Mouse (Mus musculus) midbrain, postnatal 0 days (tissue): ENCODE results near the gene Gm21981. TPM values are rescaled to one million over a fixed set of nuclear protein-coding genes. Genes with fewer than 3 reads are reported as not detected.

ENCODE experiments used
- ATAC-seq: fragments of 200-750 bp; cut with Nextera tagmentation; 2 replicates; pipeline ENCODE4 v1.8.0; 2017; ENCODE audit warnings: moderate number of reproducible peaks, mild to moderate bottlenecking, moderate TSS enrichment, moderate library complexity; ENCODE audit not compliant: low FRiP score
- DNase-seq: peaks from one replicate; pipeline ENCODE4 v3.0.0-alpha.2; 2015; ENCODE audit warnings: low spot score
- H3K27ac ChIP-seq: fragments of 300-500 bp; sonication (generic); 2 replicates; pipeline ENCODE4 v1.5.1; 2014; ENCODE audit warnings: low read depth, mild to moderate bottlenecking, low read length, mixed read lengths
- H3K27me3 ChIP-seq: fragments of 300-500 bp; sonication (generic); 2 replicates; pipeline ENCODE4 v1.6.1; 2014; ENCODE audit warnings: low read length, control low read depth, mixed read lengths; ENCODE audit not compliant: insufficient read depth
- H3K36me3 ChIP-seq: fragments of 300-500 bp; sonication (generic); 2 replicates; pipeline ENCODE4 v1.6.1; 2014; ENCODE audit warnings: low read length, control low read depth, mixed read lengths; ENCODE audit not compliant: insufficient read depth
- H3K4me1 ChIP-seq: fragments of 300-500 bp; sonication (generic); 2 replicates; pipeline ENCODE4 v1.6.1; 2014; ENCODE audit warnings: mild to moderate bottlenecking, control low read depth, antibody characterized with exemption, low read length, mixed read lengths; ENCODE audit not compliant: insufficient read depth
- H3K4me2 ChIP-seq: fragments of 300-500 bp; sonication (generic); 2 replicates; pipeline ENCODE4 v1.6.1; 2014; ENCODE audit warnings: low read depth, mild to moderate bottlenecking, low read length, mixed read lengths; ENCODE audit not compliant: poor library complexity, severe bottlenecking
- H3K4me3 ChIP-seq: fragments of 300-500 bp; sonication (generic); 2 replicates; pipeline ENCODE4 v1.5.1; 2014; ENCODE audit warnings: low read depth, mild to moderate bottlenecking, low read length, moderate library complexity
- H3K9ac ChIP-seq: fragments of 300-500 bp; sonication (generic); replicated peaks from 2 replicates; pipeline ENCODE4 v1.6.1; 2014; ENCODE audit warnings: mild to moderate bottlenecking, low read length, moderate library complexity, mixed read lengths; ENCODE audit not compliant: poor library complexity, severe bottlenecking
- H3K9me3 ChIP-seq: fragments of 300-500 bp; sonication (generic); 2 replicates; pipeline ENCODE4 v1.6.1; 2016; ENCODE audit warnings: low read length, control low read depth
- CTCF ChIP-seq: IDR thresholded peaks from 2 replicates; pipeline ENCODE4 v1.5.1; 2016; ENCODE audit warnings: antibody characterized with exemption, mild to moderate bottlenecking
- WGBS: fragments of 180-500 bp; shearing (Covaris S2); extraction: QIAGEN DNeasy Blood & Tissue Kit; methylation state at CpG from one replicate; pipeline ENCODE4 v1.1.7; 2014; 5-methylcytosine and 5-hydroxymethylcytosine counted together
- polyA plus RNA-seq: library from polyadenylated mRNA; unstranded; fragments of >200 nt; fragmentation: Nextera tagmentation; extraction: Ambion mirVana; gene quantifications from 2 replicates; pipeline ENCODE4 v1.2.1, GENCODE M21; 2015
- total RNA-seq: library from RNA; depleted of rRNA; stranded (reverse); fragments of >200 nt; gene quantifications from 2 replicates; pipeline ENCODE4 v1.2.3, GENCODE M21; 2014; rRNA removed

Gene Gm21981
- total and polyA plus RNA-seq, 2 experiments from 2014 or later = 0.56 to 5.8 TPM

GRCm38 (mm10) chr17:47651953-47652352 is 42.3 kb downstream of the Gm21981 start:
- H3K9me3 ChIP-seq = no peaks in the 10 kb centered on the region
- no peak for TF ChIP-seq CTCF
- DNase-seq (no peak), ATAC-seq (no peak)
- no peak overlapping the region for H3K4me2 ChIP-seq
- no peak overlapping the region for H3K9ac ChIP-seq
- WGBS = 80% methylated on average over 2 of the region's 2 CpGs
- peaks cover 11% of the 10 kb centered on the region for H3K36me3 ChIP-seq
- no peaks in the 10 kb centered on the region for H3K27me3 ChIP-seq
- H3K27ac ChIP-seq = no peak overlapping the region
- H3K4me3 ChIP-seq = no peak overlapping the region
- H3K4me1 ChIP-seq = no peaks in the 10 kb centered on the region

- H3K4me1 ChIP-seq = no peaks in the 10 kb centered on the region
- H3K36me3 ChIP-seq = peaks cover 4% of the 10 kb centered on the region
- H3K4me2 ChIP-seq = no peak overlapping the region
- DNase-seq = no peak
- no peaks in the 10 kb centered on the region for H3K9me3 ChIP-seq
- no peak overlapping the region for H3K4me3 ChIP-seq
- no peak overlapping the region for H3K9ac ChIP-seq
- no peaks in the 10 kb centered on the region for H3K27me3 ChIP-seq
- 44% methylated on average over 4 of the region's 4 CpGs for WGBS
- no peak for ATAC-seq
- H3K27ac ChIP-seq = no peak overlapping the region
- no peak for TF ChIP-seq CTCF
Measured at GRCm38 (mm10) chr17:47648966-47649365, 45.3 kb downstream of the Gm21981 start.

- Histone ChIP-seq H3K27me3 (no peaks in the 10 kb centered on the region), H3K4me3 (no peak overlapping the region), H3K27ac (no peak overlapping the region), H3K9me3 (no peaks in the 10 kb centered on the region), H3K4me2 (no peak overlapping the region), H3K4me1 (no peaks in the 10 kb centered on the region), H3K36me3 (no peaks in the 10 kb centered on the region; the same call in 1 of the 2 replicates), H3K9ac (no peak overlapping the region)
- DNase-seq = peak; percentile 69
- ATAC-seq = no peak
- TF ChIP-seq CTCF = peak; percentile 72
- 65% methylated on average over 1 of the region's 1 CpGs for WGBS
Measured at GRCm38 (mm10) chr17:47646683-47647082, 47.6 kb downstream of the Gm21981 start.

GRCm38 (mm10) chr17:47642992-47643391 is 51.3 kb downstream of the Gm21981 start:
- no peak for DNase-seq
- no peaks in the 10 kb centered on the region for H3K9me3 ChIP-seq
- no peak overlapping the region for H3K27ac ChIP-seq
- no peak for ATAC-seq
- no peak overlapping the region for H3K9ac ChIP-seq
- peak; percentile 37 for TF ChIP-seq CTCF
- H3K27me3 ChIP-seq = no peaks in the 10 kb centered on the region
- no peaks in the 10 kb centered on the region for H3K36me3 ChIP-seq
- 88% methylated on average over 2 of the region's 2 CpGs for WGBS
- no peaks in the 10 kb centered on the region for H3K4me1 ChIP-seq
- no peak overlapping the region for H3K4me2 ChIP-seq
- H3K4me3 ChIP-seq = no peak overlapping the region

Other genes with a start within 250 kb of the Gm21981 start
- 15.1 and 25.1 TPM in 2 replicates for gene Taf8, start 192.2 kb downstream of the Gm21981 start, total RNA-seq
- 11.5 and 12.3 TPM in 2 replicates for gene Taf8, start 192.2 kb downstream of the Gm21981 start, polyA plus RNA-seq
- 37.2 and 41.1 TPM in 2 replicates for gene Ccnd3, start 189.4 kb downstream of the Gm21981 start, total RNA-seq
- gene Ccnd3, start 189.4 kb downstream of the Gm21981 start, polyA plus RNA-seq = 52.6 and 57.0 TPM in 2 replicates
- 25.8 and 26.0 TPM in 2 replicates for gene Bysl, start 83.0 kb downstream of the Gm21981 start, total RNA-seq
- 31.9 and 33.1 TPM in 2 replicates for gene Bysl, start 83.0 kb downstream of the Gm21981 start, polyA plus RNA-seq
- 33.8 and 44.7 TPM in 2 replicates for gene Med20, start 82.9 kb downstream of the Gm21981 start, total RNA-seq
- 32.4 TPM in 2 replicates for gene Med20, start 82.9 kb downstream of the Gm21981 start, polyA plus RNA-seq
- 3.2 and 8.0 TPM in 2 replicates for gene Gm20517, start 82.9 kb downstream of the Gm21981 start, total RNA-seq
- gene Gm20517, start 82.9 kb downstream of the Gm21981 start, polyA plus RNA-seq = 0.96 and 1.1 TPM in 2 replicates
- gene Usp49, start 63.8 kb downstream of the Gm21981 start, total RNA-seq = 24.3 and 24.4 TPM in 2 replicates
- 3.7 and 3.9 TPM in 2 replicates for gene Usp49, start 63.8 kb downstream of the Gm21981 start, polyA plus RNA-seq
- gene Tomm6, start 6.1 kb downstream of the Gm21981 start, total RNA-seq = 117 and 136 TPM in 2 replicates
- gene Tomm6, start 6.1 kb downstream of the Gm21981 start, polyA plus RNA-seq = 334 and 339 TPM in 2 replicates
- 128 and 165 TPM in 2 replicates for gene Frs3, start 5.4 kb downstream of the Gm21981 start, total RNA-seq
- gene Frs3, start 5.4 kb downstream of the Gm21981 start, polyA plus RNA-seq = 68.9 and 75.7 TPM in 2 replicates
- gene Prickle4, start 281 bp upstream of the Gm21981 start, total RNA-seq = 2.5 and 3.2 TPM in 2 replicates
- gene Prickle4, start 281 bp upstream of the Gm21981 start, polyA plus RNA-seq = 2.2 and 3.2 TPM in 2 replicates
- 0.27 and 1.5 TPM in 2 replicates for gene Pgc, start 32.4 kb upstream of the Gm21981 start, total RNA-seq
- 0.19 TPM in 1 of 2 replicates, not detected in the other for gene Pgc, start 32.4 kb upstream of the Gm21981 start, polyA plus RNA-seq
- gene Tfeb, start 42.6 kb upstream of the Gm21981 start, total RNA-seq = 5.2 and 9.6 TPM in 2 replicates
- gene Tfeb, start 42.6 kb upstream of the Gm21981 start, polyA plus RNA-seq = 4.0 and 5.4 TPM in 2 replicates
- 19.2 and 21.4 TPM in 2 replicates for gene Mdfi, start 140.2 kb upstream of the Gm21981 start, total RNA-seq
- gene Mdfi, start 140.2 kb upstream of the Gm21981 start, polyA plus RNA-seq = 1.3 and 1.6 TPM in 2 replicates
- 129 and 200 TPM in 2 replicates for gene Foxp4, start 230.2 kb upstream of the Gm21981 start, total RNA-seq
- gene Foxp4, start 230.2 kb upstream of the Gm21981 start, polyA plus RNA-seq = 50.8 and 55.4 TPM in 2 replicates